Mouse (Mus musculus) heart, embryonic 15.5 days (tissue): ENCODE measurements at regions not wholly inside any gene's neighbourhood (a gene's known extent, or its start where the extent isn't known, plus 50 kb on each side); places are given as distances from the start of the nearest gene placed in this dataset.
A peak's percentile ranks its signal among the peaks of the same experiment; 100 is the strongest.

Experiments
- ATAC-seq: fragments of 200-750 bp; cut with Nextera tagmentation; replicated peaks from 2 replicates; pipeline ENCODE4 v1.8.0; 2017; ENCODE audit warnings: low read depth, moderate TSS enrichment; ENCODE audit not compliant: insufficient number of reproducible peaks, insufficient read depth, low FRiP score
- H3K27ac ChIP-seq: fragments of 300-500 bp; sonication (generic); 2 replicates; pipeline ENCODE4 v1.5.1; 2015; ENCODE audit warnings: mild to moderate bottlenecking, inconsistent platforms
- H3K27me3 ChIP-seq: fragments of 300-500 bp; sonication (generic); 2 replicates; pipeline ENCODE4 v1.6.1; 2015; ENCODE audit warnings: inconsistent platforms
- H3K36me3 ChIP-seq: fragments of 300-500 bp; sonication (generic); 2 replicates; pipeline ENCODE4 v1.6.1; 2015; ENCODE audit warnings: mild to moderate bottlenecking, inconsistent platforms
- H3K4me1 ChIP-seq: fragments of 300-500 bp; sonication (generic); replicated peaks from 2 replicates; pipeline ENCODE4 v1.6.1; 2015; ENCODE audit warnings: inconsistent platforms
- H3K4me2 ChIP-seq: fragments of 300-500 bp; sonication (generic); 2 replicates; pipeline ENCODE4 v1.6.1; 2015; ENCODE audit warnings: inconsistent platforms, mild to moderate bottlenecking, moderate library complexity
- H3K4me3 ChIP-seq: fragments of 300-500 bp; sonication (generic); 2 replicates; pipeline ENCODE4 v1.5.1; 2015; ENCODE audit warnings: mild to moderate bottlenecking, inconsistent platforms
- H3K9ac ChIP-seq: fragments of 300-500 bp; sonication (generic); 2 replicates; pipeline ENCODE4 v1.6.1; 2015; ENCODE audit warnings: mild to moderate bottlenecking, inconsistent platforms
- H3K9me3 ChIP-seq: fragments of 300-500 bp; sonication (generic); replicated peaks from 2 replicates; pipeline ENCODE4 v1.6.1; 2016; ENCODE audit warnings: inconsistent platforms
- WGBS: fragments of 180-500 bp; shearing (Covaris S2); methylation state at CpG from one replicate; pipeline ENCODE4 v1.1.7; 2015; ENCODE audit warnings: mixed read lengths; 5-methylcytosine and 5-hydroxymethylcytosine counted together

- Histone ChIP-seq H3K4me3 (no peak overlapping the region), H3K27me3 (no peaks in the 10 kb centered on the region), H3K36me3 (no peaks in the 10 kb centered on the region), H3K9me3 (no peaks in the 10 kb centered on the region), H3K4me1 (peaks cover 5% of the 10 kb centered on the region; the same call in 1 of the 2 replicates), H3K9ac (no peak overlapping the region), H3K4me2 (0 out of 2 replicates have a peak overlapping the region, but pooled peaks have one; percentile 18), H3K27ac (no peak overlapping the region)
- no peak for ATAC-seq
- WGBS, result 49% methylated on average over 18 of the region's 18 CpGs
Measured at GRCm38 (mm10) chr10:123800067-123800691, 536.4 kb downstream of the Fam19a2 start.

- ATAC-seq, result no peak
- 78% methylated on average over 17 of the region's 17 CpGs for WGBS
- Histone ChIP-seq H3K4me2 (no peak overlapping the region), H3K4me3 (no peak overlapping the region), H3K9ac (no peak overlapping the region), H3K27me3 (no peaks in the 10 kb centered on the region), H3K4me1 (peaks cover 5% of the 10 kb centered on the region; the same call in 1 of the 2 replicates), H3K36me3 (no peaks in the 10 kb centered on the region), H3K9me3 (no peaks in the 10 kb centered on the region), H3K27ac (no peak overlapping the region)
Measured at GRCm38 (mm10) chr10:123800692-123801528, 537.1 kb downstream of the Fam19a2 start.

GRCm38 (mm10) chr10:123810882-123811281 lies 547.1 kb downstream of the Fam19a2 start:
- WGBS, result 84% methylated on average over 9 of the region's 9 CpGs

GRCm38 (mm10) chr10:123813142-123813541 lies 549.3 kb downstream of the Fam19a2 start:
- no peak overlapping the region for H3K9ac ChIP-seq
- WGBS, result 80% methylated on average over 2 of the region's 2 CpGs
- no peaks in the 10 kb centered on the region for H3K9me3 ChIP-seq

More at GRCm38 (mm10) chr10:123810882-123811281, 547.1 kb downstream of the Fam19a2 start:
- Histone ChIP-seq H3K4me2 (no peak overlapping the region), H3K27ac (no peak overlapping the region), H3K27me3 (no peaks in the 10 kb centered on the region), H3K9ac (no peak overlapping the region), H3K4me1 (no peaks in the 10 kb centered on the region), H3K9me3 (no peaks in the 10 kb centered on the region), H3K4me3 (no peak overlapping the region), H3K36me3 (no peaks in the 10 kb centered on the region)
- no peak for ATAC-seq

GRCm38 (mm10) chr10:123840061-123840751 lies 576.4 kb downstream of the Fam19a2 start:
- Histone ChIP-seq H3K4me1 (no peaks in the 10 kb centered on the region), H3K4me2 (peak overlapping the region; percentile 34), H3K27me3 (no peaks in the 10 kb centered on the region), H3K36me3 (no peaks in the 10 kb centered on the region), H3K9ac (no peak overlapping the region), H3K27ac (no peak overlapping the region), H3K4me3 (no peak overlapping the region), H3K9me3 (no peaks in the 10 kb centered on the region)
- ATAC-seq, result no peak
- 33% methylated on average over 13 of the region's 13 CpGs for WGBS

More at GRCm38 (mm10) chr10:123813142-123813541, 549.3 kb downstream of the Fam19a2 start:
- Histone ChIP-seq H3K4me2 (no peak overlapping the region), H3K4me1 (no peaks in the 10 kb centered on the region), H3K36me3 (no peaks in the 10 kb centered on the region), H3K4me3 (no peak overlapping the region), H3K27ac (no peak overlapping the region), H3K27me3 (no peaks in the 10 kb centered on the region)
- no peak for ATAC-seq

- Histone ChIP-seq H3K4me2 (no peak overlapping the region), H3K27me3 (no peaks in the 10 kb centered on the region), H3K27ac (no peak overlapping the region), H3K9ac (no peak overlapping the region), H3K4me1 (no peaks in the 10 kb centered on the region), H3K4me3 (no peak overlapping the region), H3K36me3 (no peaks in the 10 kb centered on the region), H3K9me3 (no peaks in the 10 kb centered on the region)
- ATAC-seq, result no peak
- WGBS, result 85% methylated on average over 8 of the region's 8 CpGs
Measured at GRCm38 (mm10) chr10:123842141-123842540, 578.3 kb downstream of the Fam19a2 start.

- Histone ChIP-seq H3K9me3 (no peaks in the 10 kb centered on the region), H3K4me2 (no peak overlapping the region), H3K4me1 (no peaks in the 10 kb centered on the region), H3K27me3 (no peaks in the 10 kb centered on the region), H3K9ac (no peak overlapping the region), H3K36me3 (no peaks in the 10 kb centered on the region), H3K27ac (no peak overlapping the region), H3K4me3 (no peak overlapping the region)
- no peak for ATAC-seq
- WGBS, result 69% methylated on average over 4 of the region's 4 CpGs
Measured at GRCm38 (mm10) chr10:123843604-123844003, 579.8 kb downstream of the Fam19a2 start.

GRCm38 (mm10) chr10:123846631-123847030 lies 582.8 kb downstream of the Fam19a2 start:
- H3K27ac ChIP-seq, result no peak overlapping the region
- H3K27me3 ChIP-seq, result no peaks in the 10 kb centered on the region
- no peak overlapping the region for H3K4me2 ChIP-seq
- no peak for ATAC-seq
- 71% methylated on average over 8 of the region's 8 CpGs for WGBS
- no peaks in the 10 kb centered on the region for H3K9me3 ChIP-seq
- no peak overlapping the region for H3K9ac ChIP-seq
- no peak overlapping the region for H3K4me3 ChIP-seq
- no peaks in the 10 kb centered on the region for H3K36me3 ChIP-seq
- H3K4me1 ChIP-seq, result no peaks in the 10 kb centered on the region

GRCm38 (mm10) chr10:123848564-123848963 lies 584.8 kb downstream of the Fam19a2 start:
- no peaks in the 10 kb centered on the region for H3K27me3 ChIP-seq

GRCm38 (mm10) chr10:123875459-123875858 lies 611.7 kb downstream of the Fam19a2 start:
- Histone ChIP-seq H3K9me3 (no peaks in the 10 kb centered on the region), H3K4me2 (no peak overlapping the region), H3K27me3 (no peaks in the 10 kb centered on the region), H3K9ac (no peak overlapping the region), H3K27ac (no peak overlapping the region), H3K4me3 (no peak overlapping the region), H3K36me3 (no peaks in the 10 kb centered on the region), H3K4me1 (no peaks in the 10 kb centered on the region)
- no peak for ATAC-seq
- WGBS, result 44% methylated on average over 3 of the region's 3 CpGs

More at GRCm38 (mm10) chr10:123848564-123848963, 584.8 kb downstream of the Fam19a2 start:
- ATAC-seq, result no peak
- no peaks in the 10 kb centered on the region for H3K36me3 ChIP-seq
- no peak overlapping the region for H3K9ac ChIP-seq
- H3K4me2 ChIP-seq, result no peak overlapping the region
- WGBS, result 91% methylated on average over 1 of the region's 1 CpGs
- no peaks in the 10 kb centered on the region for H3K4me1 ChIP-seq
- H3K9me3 ChIP-seq, result no peaks in the 10 kb centered on the region
- no peak overlapping the region for H3K4me3 ChIP-seq
- no peak overlapping the region for H3K27ac ChIP-seq

GRCm38 (mm10) chr10:123875882-123876281 lies 612.1 kb downstream of the Fam19a2 start:
- no peak overlapping the region for H3K4me2 ChIP-seq
- ATAC-seq, result no peak
- WGBS, result 58% methylated on average over 5 of the region's 5 CpGs

More at GRCm38 (mm10) chr10:123875882-123876281, 612.1 kb downstream of the Fam19a2 start:
- H3K9me3 ChIP-seq, result no peaks in the 10 kb centered on the region
- no peak overlapping the region for H3K27ac ChIP-seq
- no peak overlapping the region for H3K9ac ChIP-seq
- no peaks in the 10 kb centered on the region for H3K36me3 ChIP-seq
- no peak overlapping the region for H3K4me3 ChIP-seq
- no peaks in the 10 kb centered on the region for H3K4me1 ChIP-seq
- H3K27me3 ChIP-seq, result no peaks in the 10 kb centered on the region
